Mouse (Mus musculus) liver, adult (tissue): Measurements from ENCODE around the gene Pigr.

Source experiments
- GATA4 ChIP-seq: IDR thresholded peaks from 2 replicates; pipeline ENCODE4 v1.6.1; 2014; ENCODE audit warnings: mild to moderate bottlenecking, low read length; ENCODE audit not compliant: insufficient replicate concordance

The Pigr gene

DNA sequence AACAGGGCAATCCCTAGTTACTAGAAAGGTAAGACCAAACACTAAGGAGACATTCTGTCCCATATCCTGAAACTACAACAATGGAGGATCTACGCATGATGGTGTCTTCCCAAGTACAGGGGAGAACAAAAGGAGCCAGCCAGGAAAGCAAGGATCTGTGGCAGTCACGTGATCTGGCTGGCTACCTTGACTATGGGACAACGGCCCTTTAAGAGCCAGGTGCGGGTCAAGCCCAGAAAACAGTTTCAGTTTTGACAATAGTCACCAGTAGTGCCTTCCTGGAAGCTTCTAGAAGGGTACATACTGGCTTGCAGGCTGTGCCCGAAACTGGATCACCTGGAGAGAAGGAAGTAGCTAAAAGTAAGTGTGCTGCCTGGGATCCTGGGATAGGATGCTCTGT lies at the start of gene Pigr:
TSS of gene Pigr (plus strand) at position 237 of the 400 bp plus-strand sequence.
- TF ChIP-seq GATA4: no peak

DNA sequence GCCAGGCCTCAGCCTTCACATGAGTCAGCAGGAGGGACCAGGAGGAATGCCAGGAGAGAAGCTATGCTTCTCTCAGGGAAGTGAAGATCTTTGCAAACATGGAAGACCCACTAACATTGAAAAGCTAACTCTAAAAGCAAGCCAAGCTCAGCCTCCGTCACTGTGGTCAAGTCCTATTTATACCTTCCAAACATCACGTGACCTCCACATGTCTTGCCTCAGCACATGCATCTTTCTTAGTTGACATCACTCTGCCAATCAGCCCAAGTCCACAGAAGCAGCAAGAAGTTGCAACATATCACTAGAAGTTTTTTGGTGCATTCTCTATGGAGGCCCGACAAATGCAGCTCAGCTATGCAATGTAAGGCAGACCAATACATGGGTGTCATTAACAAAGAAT lies 46.6 kb upstream of the Pigr start:
- no peak for TF ChIP-seq GATA4

DNA sequence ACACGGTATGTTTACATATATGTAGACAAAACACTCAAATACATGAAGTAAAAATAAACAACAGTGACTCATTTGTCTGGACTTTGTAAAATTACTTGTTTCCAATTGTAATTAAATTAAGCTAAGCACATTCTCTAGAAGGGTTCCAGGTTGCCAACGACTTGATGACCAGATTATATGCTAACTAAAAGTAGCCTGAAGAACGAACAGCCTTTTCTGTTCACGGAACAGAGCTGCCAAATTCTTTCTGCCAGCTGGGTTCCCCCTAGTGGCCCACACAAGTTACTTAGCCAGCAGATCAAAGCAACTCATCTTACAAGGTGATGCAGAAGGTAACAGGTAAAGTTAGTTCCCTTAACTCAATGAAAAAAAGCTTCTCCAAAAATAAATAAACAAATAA lies 42.4 kb upstream of the Pigr start:
- TF ChIP-seq GATA4: no peak

DNA sequence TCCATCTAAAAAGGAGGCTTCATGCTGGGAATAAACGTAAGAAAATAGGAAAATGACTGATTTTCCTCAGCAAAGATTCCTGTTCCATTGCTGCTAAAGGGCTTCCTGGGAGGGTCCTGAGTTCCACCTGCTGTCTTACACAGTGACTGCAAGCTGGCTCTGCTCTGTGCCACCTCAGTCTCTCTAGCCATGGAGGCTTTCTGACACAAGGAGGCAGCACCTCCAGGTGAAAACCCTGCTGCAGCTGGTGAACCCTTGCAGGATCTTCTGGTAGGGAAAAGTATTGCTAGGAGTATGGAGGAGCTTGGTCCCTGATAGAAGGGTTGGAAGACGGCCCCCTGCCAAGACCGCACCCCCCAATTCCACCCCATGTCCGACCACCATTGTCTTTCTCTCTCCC lies 39.5 kb upstream of the Pigr start:
- TF ChIP-seq GATA4: no peak

DNA sequence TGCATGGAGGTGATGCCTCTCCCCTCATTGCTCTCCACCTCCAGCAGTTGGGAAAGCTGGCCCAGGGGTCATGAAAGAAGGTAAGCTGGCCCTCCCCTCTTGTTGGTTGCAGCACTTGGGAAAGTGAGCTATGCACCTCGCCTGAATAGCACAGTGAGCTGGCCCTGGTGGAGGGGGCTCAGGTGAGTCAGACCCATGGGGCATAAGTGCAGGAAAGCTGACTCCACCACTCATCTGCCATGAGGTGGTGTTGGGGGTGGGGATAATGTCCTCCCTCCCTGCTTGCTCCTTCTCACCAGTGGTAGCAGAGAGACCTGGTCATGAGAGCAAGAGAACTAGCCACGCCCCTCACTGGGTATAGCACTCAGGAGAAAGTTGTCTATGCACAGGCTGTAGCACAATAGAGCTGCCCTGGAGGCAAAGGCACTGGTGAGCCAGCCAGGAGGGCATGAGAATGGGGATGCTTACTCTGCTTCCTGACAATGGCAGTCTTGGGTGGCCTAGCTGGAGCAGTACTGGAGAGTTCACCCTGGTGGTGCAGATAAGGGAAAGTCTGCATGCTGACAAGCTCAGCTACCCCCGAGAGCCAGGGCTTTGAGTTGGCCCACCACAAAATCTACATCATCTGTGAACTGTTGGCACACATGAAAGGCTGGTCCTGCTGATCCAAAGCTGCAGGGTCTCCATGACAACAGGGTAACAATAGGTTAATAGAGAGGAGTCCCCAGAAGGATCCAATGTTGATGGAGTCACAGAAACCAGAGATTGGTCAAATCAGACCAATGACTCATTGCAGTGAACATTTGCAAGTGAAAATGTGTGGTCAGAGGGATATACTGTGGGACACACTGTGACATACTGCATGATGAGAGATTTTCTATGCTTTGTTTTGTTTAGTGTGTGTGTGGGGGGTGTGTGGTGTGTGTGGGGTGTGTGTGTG lies 36.7 kb upstream of the Pigr start:
- TF ChIP-seq GATA4: no peak

DNA sequence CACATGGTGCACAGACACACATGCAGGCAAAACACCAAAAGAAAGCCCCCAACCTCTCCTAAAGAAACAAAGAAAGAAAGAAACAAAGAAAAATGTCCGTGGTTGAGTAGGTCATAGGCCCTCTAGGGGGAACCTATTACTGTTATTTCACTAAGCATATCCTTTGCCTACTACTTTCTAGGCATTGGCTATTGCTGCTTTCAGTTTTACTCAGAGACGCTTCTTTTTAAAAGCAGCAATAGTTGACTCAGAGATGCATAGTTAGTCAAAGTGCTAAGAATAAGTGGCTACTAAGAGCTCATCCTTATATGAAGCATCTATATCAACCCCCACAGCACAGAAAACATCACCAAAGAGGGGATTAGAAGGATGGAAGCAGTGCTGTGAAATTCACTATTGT lies 31.2 kb upstream of the Pigr start:
- no peak for TF ChIP-seq GATA4

DNA sequence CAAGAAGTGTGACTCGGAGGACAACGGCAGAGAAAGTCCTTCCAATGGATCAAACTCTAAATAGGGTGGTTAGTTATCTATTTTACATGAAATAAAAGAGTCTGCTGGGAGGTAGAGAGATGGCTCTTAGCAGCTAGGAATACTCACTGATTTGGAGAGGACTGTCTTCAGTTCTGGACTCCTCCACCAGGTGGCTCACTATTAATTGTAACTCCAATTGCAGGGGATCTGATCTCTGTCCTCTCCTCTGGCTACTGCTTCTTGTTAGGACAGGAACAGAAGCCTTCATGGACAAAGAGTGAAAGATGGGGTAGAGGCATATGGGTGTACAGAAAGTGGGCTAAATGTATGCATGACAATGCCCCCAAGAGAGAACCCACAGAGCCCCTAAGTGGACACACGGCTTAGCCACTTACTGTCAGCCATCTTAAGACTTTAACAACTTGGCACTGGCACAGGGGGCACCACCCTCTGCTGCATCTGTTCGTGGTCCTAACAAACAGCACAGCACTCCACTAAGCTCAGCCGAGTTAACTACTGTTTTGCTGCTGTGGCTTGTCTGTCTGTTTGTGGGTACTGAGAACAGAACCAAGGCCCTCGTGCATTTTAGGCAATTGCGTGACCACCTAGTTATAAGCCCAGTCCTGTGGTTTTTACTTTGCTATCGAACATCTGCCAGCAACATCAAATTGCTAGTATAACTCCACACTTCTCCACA lies 29.4 kb upstream of the Pigr start:
- TF ChIP-seq GATA4: no peak

DNA sequence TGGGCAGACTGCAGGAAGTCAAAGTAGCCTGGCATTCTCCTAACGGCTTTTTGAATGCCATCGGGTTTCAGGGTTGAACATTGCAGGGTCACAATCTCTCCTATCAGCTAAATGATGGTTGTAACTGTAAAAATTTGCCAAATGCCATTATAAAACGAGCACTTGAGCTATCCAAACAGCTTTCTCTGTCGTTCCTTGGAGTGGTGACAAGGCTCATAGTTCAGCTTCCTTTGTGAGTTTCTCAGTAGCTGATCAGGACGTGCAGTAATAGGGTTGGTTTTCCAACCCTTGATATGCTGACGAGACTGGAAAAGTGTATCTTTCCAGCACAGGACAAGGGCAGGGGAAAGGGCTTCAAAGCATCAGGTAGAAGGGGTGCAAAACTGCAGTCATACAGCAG lies 28.4 kb upstream of the Pigr start:
- TF ChIP-seq GATA4: no peak

DNA sequence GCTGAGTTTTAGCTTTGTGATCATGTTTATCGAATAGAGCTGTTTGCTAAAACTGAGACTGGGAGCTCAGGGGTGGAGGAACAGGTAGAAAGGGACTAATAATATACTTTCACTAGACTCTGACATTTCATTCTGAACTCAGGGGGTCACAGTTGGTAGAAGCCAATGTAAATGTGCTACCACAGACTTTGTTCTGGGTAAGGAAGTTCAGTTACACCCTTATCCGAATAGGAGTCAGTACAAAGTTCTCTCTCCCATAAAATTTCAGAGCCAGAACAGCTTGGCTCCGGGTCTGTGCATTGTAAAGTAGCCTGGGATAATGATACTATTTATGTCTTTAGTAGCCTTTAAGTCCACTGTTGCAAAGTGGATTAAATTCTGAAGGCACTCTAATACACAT lies 27.9 kb upstream of the Pigr start:
- TF ChIP-seq GATA4: no peak

DNA sequence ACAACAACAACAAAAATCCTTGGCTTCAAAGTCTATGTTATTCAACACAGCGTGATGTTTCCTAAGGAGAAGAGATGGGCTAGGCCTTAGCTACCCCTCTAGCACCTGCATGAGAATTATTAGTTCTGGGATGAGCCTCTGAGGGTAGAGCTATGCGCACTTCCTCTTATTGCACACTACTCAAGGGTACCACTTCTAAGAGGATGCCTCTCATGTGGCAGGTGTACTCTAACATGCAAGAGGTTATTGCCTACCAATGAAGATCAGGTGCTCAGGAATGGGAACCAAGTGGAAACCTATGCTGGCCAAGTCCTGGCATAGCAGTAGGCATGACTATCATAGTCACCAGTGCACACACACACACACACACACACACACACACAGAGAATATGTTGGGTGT lies 27.1 kb upstream of the Pigr start:
- no peak for TF ChIP-seq GATA4

DNA sequence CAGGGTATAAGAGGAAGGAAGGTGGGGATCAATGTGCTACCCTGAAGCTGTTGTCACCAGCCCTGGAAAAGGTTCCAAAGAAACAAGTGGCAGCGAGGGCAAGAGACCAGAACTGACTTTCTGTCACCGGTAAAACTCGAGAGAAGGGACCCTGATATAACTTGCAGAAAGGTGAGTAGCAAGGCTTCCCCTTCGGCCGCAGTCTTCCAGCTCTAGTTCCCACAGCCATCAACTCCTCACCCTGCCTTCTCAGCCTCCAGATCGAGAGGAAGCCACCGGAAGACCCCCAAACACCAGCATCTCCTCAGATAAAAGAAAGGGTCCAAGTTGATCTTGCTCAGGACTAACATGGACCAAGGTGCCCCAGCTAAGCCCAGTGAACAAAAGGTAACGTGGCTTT lies 25.9 kb upstream of the Pigr start, which contains the start of gene Fcamr:
TSS of gene Fcamr (plus strand) at position 301 of the 400 bp plus-strand sequence.
- no peak for TF ChIP-seq GATA4

DNA sequence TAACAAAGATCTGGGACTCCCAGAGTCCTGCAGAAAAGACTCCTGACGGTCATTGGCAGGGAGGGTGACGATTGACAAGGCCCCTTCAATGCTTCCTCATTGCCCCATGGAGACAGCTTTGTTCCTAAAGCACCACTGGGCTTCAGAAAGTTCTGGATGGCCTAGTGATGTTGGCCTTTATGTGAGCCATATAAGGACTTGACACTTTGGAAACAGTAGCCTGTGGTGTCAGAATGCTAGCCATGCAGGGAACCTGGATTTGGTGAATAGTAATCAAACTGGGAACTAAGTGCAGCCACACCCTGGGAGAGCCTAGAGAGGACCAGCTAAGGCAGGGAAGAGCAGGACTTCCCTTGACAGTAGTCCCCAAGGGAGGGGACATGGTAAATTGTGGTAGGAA lies 25.0 kb upstream of the Pigr start:
- no peak for TF ChIP-seq GATA4

DNA sequence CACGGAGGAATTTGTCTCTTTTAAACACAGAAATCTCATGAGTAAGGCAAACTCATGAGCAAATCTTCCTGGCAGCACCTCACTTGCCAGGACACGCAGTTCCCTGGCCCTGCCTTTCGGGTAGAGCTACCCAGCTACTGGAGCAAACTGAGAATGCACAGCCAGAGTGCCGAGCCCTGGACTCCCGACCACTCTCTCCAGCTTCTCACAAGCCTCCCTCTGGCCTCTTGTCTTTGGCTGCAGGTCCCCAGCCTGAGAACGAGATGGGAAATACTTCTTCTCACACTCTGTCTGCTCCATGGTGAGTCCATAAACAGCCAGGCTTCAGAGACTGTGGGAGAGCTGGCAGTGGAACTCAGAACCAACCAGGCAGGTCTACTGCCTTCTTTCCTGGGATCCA lies 23.5 kb upstream of the Pigr start:
- no peak for TF ChIP-seq GATA4

DNA sequence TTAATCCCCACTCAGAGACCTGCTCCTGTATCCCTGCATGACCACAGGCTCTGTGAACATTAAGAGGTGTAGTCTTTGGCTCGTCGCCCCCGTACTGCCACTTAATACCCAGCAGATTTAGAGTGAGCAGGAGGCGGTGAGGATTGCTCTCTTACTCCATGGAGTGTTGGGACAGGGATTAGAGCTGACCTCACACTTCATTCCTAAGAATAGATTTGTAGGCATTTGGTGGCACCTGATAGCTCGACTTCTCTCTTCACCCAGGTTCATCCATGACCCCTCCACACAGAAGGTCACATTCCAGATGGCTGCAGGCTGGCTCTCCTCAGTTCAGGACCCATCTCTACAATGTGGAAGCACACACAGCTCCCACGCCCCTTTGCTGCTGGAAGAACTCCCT lies 22.2 kb upstream of the Pigr start:
- no peak for TF ChIP-seq GATA4

DNA sequence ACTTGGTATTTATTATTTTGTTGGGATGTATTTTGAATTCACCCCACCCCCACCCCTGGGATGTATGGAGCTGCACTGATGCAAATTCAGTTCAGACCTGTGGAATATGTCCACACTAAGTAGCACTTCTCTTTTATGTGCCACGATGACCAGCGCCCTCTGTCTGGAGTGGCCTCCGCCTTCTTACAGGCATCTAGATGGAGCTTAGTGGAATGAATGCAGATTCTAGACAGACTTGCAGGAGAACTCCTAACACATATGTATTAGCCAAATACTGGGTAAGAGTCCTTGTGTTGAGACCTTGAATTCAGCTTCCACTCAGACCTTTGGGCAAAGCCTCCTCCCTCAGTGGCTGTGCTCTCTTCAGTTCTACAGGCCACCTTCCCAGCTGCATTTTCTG lies 15.6 kb upstream of the Pigr start:
- TF ChIP-seq GATA4: no peak

DNA sequence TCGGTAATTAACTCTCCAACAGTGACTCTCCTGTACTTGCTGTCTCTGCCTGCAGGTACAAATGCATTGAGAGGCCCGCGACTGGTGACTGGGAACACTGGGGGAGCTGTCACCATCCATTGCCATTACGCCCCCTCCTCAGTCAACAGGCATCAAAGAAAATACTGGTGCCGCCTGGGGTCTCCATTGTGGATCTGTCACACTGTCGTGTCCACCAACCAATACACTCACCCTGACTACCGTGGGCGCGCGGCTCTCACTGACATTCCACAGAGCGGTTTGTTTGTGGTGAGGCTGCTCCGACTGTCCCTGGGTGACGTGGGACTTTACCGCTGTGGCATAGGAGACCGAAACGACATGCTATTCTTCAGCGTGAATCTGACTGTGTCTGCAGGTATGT lies 15.2 kb upstream of the Pigr start:
- no peak for TF ChIP-seq GATA4
